Mouse (Mus musculus) mesoderm, embryonic 11.5 days (tissue): ENCODE results near the gene Rps6ka2.
A peak's percentile ranks its signal among the peaks of the same experiment; 100 is the strongest.
"Not testable (repeated sequence)": the region's sequence is repeated elsewhere in the genome, so short reads cannot be mapped to it uniquely, and the experiment has no call there.

ENCODE experiments used
- DNase-seq: peaks from one replicate; pipeline ENCODE4 v3.0.0-alpha.2; 2012; ENCODE audit warnings: low read depth, low spot score

Gene Rps6ka2

GRCm38 (mm10) chr17:7170304-7171295 is 685 bp downstream of the Rps6ka2 start:
- DNase-seq, result no peak

DNA sequence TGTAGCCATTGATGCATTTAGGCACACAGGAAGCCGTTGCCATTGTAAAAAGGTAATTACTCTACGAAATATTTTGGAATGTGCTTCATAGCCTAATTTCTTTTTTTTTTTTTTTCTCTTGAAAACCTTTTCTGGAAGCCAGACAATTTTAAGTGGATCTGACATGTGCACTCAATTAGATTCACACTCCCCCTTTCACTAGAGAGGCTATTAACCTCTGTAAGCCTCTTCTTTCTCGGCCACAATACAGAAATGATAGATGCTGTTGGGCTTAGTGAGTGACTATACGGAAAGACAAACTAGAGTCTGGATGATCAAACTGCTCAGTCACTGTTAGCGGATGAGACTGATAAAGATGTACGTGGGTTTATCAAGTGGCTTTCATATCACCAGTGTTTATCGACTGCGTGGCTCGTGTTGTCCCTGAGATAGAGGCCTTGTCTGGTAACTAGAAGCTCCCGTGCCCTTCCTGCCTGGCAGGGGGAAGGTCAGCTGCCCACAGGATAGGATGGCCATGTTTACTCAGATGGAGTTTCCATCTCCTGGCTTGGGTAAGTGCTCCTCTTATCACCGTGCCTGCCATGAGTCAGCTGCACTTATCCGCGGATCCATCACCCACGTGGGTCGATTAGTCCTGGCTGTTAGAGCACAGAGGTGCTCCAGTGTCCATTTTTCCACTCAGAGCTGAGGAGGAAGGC is 3.6 kb downstream of the Rps6ka2 start:
- no peak for DNase-seq

- DNase-seq, result no peak
Observed at GRCm38 (mm10) chr17:7175293-7175692, 5.4 kb downstream of the Rps6ka2 start.

GRCm38 (mm10) chr17:7176394-7176793 is 6.5 kb downstream of the Rps6ka2 start:
- DNase-seq, result no peak

DNA sequence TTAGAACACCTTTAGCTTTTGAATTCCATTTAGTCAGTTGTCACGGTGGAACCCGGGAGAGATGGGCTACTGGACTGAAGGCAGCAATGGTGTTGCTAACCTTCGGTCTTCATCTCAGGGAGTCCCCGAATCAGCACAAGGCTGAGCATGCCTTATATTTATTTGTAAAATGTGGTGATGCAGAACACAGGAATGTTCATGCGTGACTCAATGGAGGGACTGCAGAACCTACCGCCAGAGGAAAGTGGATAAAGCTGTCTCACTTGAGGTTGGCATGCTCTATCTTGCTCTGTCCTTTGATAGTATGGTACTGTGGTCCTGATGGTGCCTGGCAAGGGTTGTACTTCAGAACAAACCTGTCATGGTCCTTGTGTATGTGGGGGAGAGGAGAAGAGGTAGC is 8.3 kb downstream of the Rps6ka2 start:
- DNase-seq, result no peak

DNA sequence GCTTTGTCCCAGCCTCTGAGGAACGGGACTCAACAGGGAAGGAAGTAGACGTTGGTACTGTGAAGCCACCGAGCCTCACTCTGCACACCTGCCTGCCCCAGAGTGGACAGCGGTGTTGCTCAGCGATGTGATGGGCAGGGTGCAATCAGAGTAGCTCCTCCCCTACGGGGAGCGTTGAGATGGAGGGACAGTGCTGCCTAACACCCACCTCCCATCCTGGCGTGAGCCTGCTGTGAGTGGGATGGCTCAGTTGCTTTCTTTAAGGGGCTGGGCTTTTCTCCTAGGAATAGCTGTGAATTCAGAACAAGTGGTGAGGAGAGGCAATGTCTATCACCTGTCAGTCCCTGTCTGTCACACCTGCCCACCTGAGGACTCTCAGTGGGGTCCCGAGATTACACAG is 12.3 kb downstream of the Rps6ka2 start:
- DNase-seq, result no peak

DNA sequence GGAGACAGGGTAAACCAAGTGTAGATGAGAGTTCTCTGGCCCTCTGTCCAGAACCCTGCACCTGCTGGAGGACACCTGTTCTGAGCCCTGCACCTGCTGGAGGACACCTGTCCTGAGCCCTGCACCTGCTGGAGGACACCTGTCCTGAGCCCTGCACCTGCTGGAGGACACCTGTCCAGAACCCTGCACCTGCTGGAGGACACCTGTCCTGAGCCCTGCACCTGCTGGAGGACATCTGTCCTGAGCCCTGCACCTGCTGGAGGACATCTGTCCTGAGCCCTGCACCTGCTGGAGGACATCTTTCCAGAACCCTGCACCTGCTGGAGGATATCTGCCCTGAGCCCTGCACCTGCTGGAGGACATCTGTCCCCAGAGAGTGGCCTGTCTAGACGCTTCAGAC is 17.1 kb downstream of the Rps6ka2 start:
- DNase-seq, result not testable (repeated sequence)

DNA sequence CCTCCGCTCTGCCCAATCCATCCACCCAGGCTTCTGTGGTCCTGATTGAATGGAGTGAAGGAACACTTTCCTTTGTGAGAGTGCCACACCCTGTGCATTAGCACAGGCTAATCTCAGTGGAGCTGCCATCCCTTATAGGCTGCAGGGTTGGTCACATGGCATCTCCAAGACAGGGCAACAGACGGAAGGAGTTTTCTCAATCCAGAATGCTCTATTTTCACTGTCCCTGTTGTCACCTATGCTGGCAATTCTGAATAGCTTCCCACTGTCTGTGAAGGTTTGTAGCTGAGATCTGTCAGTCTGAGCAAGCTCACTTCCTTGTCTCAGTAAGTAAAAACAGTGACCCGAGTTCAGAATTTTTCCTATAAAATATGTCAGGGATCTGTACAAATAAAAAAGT is 19.5 kb downstream of the Rps6ka2 start:
- no peak for DNase-seq

GRCm38 (mm10) chr17:7189975-7190374 is 20.1 kb downstream of the Rps6ka2 start:
- no peak for DNase-seq

GRCm38 (mm10) chr17:7194140-7194840 is 24.4 kb downstream of the Rps6ka2 start:
- no peak for DNase-seq

DNA sequence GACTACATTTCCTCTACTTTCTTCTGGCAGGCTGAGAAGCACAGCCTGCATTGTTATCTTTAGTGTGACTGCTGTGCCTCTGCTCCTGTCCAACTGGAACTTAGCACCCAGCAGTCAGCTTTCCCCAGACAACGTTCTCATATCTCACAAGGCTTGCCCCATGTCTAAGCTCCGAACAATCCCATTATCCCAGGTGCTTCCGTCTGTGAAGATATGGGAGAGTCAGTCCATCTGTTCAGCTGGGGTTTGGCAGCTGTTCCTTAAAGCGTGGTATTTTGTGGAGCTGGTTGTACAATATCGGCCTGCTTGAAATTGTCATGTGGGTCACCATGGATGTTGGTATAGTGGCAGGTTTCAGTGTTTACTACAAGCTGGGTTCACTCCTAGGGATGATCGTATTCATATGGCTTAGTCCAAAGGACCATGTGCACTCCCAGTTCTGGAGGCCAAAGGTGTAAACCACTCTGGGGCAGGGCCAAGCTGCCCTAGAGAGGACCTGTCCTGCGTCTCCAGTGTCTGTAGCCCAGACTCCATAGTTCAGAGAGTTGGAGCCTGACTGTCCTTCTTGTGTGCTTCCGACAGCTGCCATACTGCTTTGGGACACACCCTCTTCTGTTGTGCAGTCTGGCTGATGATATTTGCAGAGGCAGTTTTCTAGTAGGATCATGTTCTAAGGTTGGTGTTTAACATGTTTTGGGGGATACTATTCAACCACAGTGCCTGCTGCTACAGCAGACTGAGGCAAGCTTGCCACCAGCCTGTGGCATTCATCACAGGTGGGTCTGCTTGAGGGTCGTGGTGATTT is 27.4 kb downstream of the Rps6ka2 start:
- DNase-seq, result no peak

DNA sequence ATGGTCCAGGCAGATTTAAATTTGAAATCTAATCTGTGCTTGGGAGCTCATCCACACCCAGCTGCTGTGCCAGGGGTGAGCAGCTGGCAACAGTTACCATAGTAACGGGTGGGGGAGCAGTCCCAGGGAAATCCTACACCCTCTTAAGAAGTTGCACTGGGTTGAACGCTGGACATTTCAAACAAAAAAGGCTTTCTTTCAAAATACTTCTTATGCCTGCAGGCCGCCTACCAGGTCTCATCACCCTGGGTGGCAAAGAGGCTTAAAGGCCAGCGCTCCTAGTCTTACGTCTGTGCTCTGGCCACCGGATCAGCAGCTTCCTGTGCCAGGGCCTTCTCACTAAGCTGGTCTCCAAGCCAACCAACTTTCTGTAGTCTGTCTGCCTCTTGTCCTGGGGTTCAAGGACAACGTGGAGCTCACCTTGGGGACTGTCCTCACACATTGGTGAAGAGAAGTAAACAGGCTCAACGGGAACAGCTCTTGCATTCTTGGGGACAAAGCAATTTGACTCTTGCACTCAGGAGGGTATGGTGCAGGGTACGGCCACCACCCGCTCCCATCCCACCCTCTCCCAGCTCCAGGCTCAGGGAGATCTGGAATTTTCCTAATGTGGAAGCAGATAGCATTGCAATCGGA is 35.0 kb downstream of the Rps6ka2 start:
- peak; percentile 70 for DNase-seq

DNA sequence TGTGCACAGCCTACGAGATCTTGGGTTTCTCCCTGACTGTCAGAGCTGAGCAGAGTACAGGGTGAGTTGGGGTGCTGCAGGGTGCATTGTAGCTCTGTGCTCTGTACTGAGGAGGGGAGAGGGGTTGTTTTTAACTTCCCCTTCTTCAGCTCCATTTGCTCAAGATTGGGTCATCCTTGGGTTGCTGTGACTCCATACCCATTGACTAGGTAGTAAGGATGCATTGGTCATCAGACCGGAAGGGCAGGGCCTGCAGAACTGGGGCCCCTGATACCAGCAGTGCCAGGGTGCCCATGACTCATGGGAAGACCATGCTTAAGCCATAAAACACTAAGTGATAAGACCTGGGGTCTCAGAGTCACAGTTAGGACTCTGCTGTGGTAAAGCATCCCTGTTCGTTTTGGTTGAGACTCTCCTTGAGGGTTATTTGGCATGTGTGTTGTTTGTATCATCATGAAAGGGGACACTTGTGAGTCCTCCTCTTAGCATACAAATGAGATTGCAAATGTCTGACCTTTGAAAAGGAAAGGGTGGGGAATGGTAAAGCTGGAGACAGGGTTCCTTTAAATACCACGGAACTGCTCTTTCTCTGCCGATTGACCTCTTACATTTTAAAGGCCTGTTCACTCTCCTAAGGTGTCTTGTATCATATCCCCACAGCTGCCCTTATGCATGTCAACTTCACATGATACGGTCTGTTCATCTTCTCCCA is 36.7 kb downstream of the Rps6ka2 start:
- DNase-seq, result no peak

GRCm38 (mm10) chr17:7210648-7211047 is 40.7 kb downstream of the Rps6ka2 start:
- DNase-seq, result no peak

GRCm38 (mm10) chr17:7211893-7212292 is 42.0 kb downstream of the Rps6ka2 start:
- no peak for DNase-seq

- DNase-seq, result no peak
Observed at GRCm38 (mm10) chr17:7213214-7213613, 43.3 kb downstream of the Rps6ka2 start.

- no peak for DNase-seq
Observed at GRCm38 (mm10) chr17:7214061-7214460, 44.1 kb downstream of the Rps6ka2 start.

DNA sequence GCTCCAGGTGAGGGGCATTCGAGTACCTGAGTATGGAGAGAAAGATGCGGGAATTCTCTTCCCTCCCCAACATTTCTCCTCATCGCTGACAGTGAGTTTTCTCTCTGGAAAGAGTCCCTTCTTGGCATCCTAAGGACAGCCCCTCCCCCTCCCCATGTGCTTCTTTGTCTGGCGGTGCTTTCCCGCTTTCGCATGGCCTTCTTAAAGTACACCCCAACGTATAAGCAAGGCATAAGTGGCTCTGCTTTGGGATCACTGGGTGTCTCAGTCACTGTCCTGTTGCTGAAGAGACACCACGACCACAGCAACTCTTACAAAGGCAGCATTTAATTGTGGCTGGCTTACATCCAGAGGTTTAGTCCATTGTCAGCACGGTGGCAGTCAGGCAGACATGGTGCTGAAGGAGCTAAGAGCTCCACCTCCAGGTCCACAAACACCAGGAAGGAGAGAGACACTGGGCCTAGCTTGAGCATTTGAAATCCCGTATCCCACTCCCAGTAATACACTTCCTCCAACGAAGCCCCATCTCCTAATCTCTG is 47.9 kb downstream of the Rps6ka2 start:
- DNase-seq, result no peak

DNA sequence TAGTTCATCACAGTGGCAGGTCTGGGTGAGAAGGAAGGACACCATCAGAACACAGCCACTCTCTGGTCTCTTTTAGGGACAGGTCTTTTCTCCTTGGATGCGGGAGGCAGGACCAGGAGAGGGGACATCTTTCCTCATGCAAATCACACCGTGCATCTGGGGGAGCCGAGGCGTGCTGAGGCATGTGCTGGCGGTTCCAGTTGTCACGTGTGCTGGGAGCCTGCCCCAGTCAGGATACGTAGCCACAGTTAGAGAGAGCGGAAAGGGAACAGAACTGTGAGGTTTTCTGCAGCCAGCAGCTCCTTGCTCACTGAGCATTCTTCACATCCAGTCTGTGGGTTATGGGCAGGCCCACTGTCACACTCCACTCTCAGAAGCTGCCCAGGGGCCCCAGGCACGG is 48.5 kb downstream of the Rps6ka2 start:
- no peak for DNase-seq
